Mouse (Mus musculus): ENCODE data around the gene Rab3a.

- TF ChIP-seq EP300 (IDR thresholded peaks at IDR 0.05; ENCODE audit: low read depth) (no peak), CTCF (IDR thresholded peaks at IDR 0.05; ENCODE audit: low read depth) (no peak)
Measured at GRCm38 (mm10) chr8:70807304-70807703, 52.8 kb downstream of the Rab3a start.
